Mouse (Mus musculus): ENCODE data around the gene Hadhb.

DNA sequence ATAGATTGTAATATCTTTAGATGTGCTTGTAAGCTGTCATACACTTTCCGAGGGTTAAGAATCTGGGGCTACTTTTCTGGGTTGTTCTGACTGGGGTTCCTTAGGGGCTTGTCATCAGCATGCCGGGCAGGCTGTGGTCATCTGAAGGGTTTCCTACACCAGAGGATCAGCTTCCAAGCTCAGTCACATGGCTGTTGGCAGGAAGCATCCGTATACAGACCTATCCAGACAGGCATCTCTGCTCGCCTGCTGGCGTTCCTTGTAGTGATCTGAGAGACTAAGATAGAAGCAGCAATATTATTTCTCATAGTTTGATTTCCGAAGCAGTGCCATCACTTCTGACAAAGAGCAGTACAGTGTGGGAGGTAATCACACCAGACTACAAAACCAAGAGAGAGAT lies 4.6 kb downstream of the Hadhb start:
- TF ChIP-seq EP300 (IDR thresholded peaks at IDR 0.05; ENCODE audit: low read depth) (no peak), CTCF (IDR thresholded peaks at IDR 0.05; ENCODE audit: low read depth) (no peak)

All from heart, postnatal 0 days (tissue).